Mouse (Mus musculus) frontal cortex, postnatal 10 days (tissue): ENCODE results near the gene Nrp2.
A peak's percentile ranks its signal among the peaks of the same experiment; 100 is the strongest.

Experiments
- DNase-seq, 2 experiments: peaks; one replicate each; pipeline ENCODE4 v3.0.0; 2022; ENCODE audit warnings: low spot score in 2 of 2, mixed read lengths in 1 of 2

The Nrp2 gene

DNA sequence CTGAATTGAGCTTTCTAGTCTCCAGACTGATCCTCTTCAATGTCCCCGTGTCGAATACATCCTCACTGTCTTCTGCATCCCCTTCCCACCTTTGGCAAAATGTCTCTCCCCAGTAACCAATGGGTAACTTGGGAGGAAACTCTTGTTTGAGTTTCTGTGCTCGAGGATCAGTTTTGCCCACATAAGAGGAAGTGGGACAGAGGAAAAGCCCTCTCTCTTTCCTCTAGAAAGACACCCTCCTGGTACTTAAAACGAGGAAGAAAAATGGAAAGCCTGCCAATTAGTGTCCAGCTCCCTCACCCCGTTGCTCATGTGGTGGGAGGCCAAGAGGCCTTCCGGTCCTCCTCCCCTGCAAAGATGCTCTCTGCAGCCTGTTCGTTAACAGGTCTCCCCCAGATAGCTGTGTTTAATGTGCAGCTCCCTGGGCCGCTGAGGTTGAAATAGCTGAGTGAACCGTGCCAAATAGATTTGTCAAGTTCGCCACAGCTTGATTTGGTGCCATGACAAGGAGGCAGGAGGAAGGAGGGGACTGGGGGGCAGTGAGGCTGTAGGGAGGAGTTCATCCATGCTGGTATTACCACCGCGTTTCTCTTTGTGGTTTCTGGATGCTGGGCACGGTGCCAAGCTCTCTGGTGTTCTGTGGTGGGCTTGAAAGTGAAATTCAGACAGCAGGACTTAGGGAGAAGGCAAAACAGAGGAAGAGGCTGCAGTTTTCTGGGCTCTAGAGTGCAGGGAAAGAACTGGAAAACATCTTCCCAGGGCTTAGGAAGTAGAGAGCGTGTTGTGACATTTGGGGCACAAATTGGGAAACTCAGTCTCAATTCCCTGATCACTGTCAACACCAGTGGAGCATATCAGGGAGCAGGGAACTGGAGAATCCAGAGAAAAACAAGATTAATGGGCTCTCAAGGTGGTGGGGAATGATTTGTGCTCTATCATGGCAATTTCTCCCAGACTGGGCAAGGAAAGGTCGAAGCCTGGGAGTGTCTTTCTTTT lies 48.2 kb downstream of the Nrp2 start:
- DNase-seq, result peak in 1 of 2 experiments; percentile 39

GRCm38 (mm10) chr1:62752055-62752454 lies 49.0 kb downstream of the Nrp2 start:
- no peak for DNase-seq

GRCm38 (mm10) chr1:62752661-62753333 lies 49.7 kb downstream of the Nrp2 start:
- no peak for DNase-seq

- no peak for DNase-seq
Observed at GRCm38 (mm10) chr1:62754066-62754835, 51.2 kb downstream of the Nrp2 start.

- no peak for DNase-seq
Observed at GRCm38 (mm10) chr1:62760086-62760485, 57.0 kb downstream of the Nrp2 start.

GRCm38 (mm10) chr1:62760565-62760964 lies 57.5 kb downstream of the Nrp2 start:
- DNase-seq, result no peak

- DNase-seq, result no peak
Observed at GRCm38 (mm10) chr1:62763779-62764178, 60.7 kb downstream of the Nrp2 start.

DNA sequence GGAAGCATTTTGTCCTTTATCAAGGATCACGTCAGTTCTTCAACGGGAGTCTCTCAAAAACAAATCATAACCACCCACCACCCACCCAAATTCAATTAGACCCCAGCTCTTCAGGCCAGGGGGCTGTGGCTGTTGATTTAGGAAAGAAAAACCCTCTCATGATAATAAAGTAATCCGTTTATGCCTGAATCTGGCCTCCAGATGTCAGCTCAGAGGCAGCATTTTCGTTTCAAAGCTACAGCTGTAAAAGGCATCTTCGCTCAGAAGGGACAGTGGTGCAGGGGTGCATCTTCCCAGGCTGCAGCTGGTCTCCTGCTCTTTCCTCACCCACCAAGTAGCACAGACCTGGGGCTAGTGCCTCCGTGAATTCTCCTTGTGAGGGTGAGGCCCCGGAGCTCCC lies 62.1 kb downstream of the Nrp2 start:
- no peak for DNase-seq

DNA sequence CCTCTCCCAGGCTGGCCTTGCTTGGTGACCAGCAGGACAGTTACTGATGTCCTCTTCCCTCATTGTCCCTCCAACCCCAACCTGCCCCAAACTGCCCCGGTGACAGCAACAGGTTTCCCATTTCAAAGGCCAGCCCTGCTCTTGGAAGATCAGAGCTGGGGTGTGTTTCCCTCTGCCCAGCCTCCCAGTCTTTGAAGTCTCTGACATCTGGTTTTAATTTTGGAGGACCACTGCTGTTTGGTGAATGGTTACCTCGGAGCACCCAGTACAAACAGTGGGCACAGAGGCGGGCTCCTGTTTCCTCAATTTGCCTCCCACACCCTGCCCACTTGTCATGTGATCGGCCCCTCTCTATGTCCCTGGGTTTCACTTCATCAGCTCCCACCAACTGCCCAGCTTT lies 63.7 kb downstream of the Nrp2 start:
- no peak for DNase-seq

- DNase-seq, result no peak
Observed at GRCm38 (mm10) chr1:62767611-62768010, 64.5 kb downstream of the Nrp2 start.

DNA sequence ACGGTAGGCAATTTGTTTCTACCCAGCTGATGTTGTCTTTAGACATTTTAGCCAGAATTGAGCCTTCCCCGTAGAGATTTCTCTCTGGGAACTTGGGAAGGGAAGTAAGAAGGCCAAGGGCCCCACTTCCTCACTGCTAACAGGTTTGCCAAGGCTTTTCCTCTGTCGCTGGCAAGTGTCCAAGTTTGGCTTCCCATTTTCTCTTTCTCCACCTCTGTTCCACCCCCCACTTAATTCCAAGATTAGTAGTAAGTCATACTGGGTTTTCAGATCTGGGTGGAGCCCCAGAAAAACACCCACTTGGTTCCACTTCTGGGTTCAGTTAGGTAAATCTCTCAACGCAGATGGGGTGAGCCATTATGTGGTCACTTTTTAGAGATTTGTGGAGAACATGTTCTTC lies 67.5 kb downstream of the Nrp2 start:
- DNase-seq, result no peak

DNA sequence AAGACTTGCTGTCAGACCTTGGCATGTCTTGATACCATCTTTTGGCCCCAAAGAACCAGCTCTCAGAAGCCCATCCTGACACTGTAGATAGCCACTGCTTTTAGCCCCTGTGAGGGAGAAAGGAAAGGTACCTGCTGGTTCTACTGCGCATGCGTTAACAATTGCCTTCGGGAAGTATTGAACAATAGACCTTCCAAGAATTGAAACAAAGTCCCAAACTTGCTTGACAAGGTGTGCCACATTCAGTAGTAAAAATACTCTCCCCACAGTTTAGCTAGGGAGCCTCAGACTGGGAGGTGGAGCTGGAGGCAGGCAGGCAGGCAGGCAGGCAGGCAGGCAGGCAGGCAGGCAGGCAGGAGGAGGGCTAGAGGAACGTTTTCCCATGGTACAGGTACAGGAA lies 69.3 kb downstream of the Nrp2 start:
- DNase-seq, result no peak

DNA sequence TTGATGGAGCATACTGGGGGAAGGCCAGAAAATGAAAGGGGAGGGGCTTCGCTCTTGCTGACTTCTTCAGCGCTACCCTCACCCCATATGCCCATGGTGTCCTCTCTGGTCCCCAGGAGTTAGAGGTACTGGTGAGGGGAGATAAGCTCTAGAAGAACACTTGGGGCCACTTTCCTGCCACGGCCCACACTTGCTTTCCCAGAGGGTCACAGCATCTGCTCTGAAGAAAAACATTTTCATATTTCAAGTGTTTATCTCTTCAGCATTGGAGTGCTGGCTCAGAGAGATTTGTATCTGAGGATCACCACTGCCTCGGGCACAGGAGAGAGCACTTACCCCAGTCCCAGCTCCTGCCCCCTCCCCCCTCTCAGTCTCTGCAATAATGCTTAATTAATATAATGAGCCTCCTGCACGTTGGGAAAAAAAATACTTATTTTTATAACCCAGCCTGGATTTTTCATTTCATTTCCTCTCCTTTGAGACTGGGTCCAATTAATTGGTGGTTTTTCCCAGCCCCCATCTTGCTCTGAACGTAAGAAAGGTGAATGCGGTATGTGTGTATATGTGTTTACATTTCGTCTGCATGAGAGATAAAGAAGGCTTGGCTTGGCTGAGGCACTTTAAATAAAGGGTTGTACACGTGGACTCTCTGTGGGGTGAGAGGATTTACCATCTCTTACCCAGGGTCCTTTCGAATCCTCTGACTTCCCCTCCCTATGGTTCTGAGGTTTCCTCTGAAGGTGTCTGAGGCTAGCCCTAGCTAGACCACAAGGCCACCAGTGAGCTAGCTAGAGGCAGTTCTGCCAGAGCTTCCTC lies 70.2 kb downstream of the Nrp2 start:
- DNase-seq, result no peak

- no peak for DNase-seq
Observed at GRCm38 (mm10) chr1:62773921-62774191, 70.8 kb downstream of the Nrp2 start.

DNA sequence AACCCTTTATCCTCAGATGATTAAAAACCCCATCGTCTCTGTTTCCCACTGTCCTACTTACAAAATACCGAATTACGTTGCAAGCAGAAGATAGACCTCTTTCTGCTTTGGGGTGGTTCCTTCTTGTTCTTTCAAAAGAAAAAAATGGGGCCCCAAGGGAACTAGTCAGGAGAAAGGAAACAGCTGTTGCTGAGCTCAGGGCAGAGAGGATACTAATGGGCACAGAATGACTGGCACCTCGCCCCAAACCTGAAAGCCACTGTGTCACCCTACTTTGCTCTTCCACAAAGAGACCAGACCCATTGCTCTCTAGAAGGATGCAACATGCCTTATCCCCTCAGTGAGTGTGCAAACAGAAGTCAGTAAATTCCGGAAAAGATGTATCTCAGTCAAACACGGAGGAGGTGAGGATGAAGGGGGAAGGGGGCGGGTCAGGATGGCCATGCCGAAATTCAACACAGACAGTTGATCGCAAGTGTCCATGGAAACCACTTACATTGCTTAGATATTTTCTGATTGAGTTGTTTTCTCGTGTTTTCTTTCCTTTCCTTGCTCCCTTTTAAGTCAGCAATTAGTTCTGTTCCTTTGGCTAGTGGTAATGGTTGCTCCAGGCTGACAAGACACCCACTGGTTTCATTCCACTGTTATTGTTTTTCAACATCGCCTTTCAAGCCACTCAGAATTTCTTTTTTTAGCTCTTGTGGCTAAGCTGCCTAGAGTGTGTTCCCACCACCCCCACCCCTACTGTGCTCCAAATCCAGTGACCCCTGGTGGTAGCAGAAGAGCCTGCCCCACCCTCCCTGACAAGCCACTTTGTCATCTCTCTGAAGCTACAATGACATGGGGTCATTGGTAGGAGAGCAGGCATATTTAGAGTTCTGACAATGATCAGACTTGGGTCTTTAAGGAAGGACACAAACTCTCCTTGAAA lies 71.5 kb downstream of the Nrp2 start:
- no peak for DNase-seq

DNA sequence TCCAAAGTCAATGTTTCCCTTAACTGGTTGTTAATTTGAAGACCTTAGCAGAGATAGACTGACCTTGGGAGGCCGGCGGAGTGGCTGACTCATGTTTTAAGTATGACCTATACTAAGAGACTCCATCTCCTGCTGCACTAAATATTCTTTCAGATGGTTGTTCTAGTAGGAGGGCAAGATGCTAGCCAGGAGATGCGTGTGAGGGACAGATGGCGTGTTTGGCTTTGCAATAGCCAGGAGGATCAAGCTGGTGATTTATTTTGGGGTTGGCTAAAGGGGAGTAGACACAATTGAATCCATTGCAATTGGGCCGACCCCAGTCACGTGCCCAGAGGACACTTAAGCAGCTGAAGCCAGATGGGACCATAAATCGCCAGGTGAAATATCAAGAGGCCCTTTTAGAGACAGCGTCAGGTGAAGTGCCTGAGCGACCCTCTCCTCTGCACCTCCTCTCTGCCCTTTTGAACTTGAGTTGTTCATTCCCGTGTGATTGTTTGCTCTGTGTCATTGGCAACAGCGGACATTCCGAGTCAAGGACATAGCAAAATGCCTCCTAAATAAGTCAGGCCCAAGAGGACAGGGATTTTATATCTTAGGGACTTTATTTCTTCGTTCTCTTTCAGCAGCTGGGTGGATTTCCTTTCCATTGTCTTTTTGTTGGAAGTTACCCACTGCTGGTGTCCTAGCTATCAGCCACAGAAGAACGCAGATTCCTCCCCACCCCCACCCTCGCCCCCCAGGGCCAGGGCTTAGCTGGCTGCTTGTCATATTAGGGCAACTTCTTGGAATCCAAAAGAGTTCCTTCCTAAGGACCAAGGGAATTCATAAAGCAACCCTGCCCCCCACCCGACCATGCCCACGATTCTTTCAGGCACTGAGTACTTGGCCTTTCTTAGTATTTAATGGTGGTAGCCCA lies 74.5 kb downstream of the Nrp2 start:
- no peak for DNase-seq

- DNase-seq, result no peak
Observed at GRCm38 (mm10) chr1:62778910-62779309, 75.8 kb downstream of the Nrp2 start.

GRCm38 (mm10) chr1:62780068-62780761 lies 77.1 kb downstream of the Nrp2 start:
- no peak for DNase-seq

DNA sequence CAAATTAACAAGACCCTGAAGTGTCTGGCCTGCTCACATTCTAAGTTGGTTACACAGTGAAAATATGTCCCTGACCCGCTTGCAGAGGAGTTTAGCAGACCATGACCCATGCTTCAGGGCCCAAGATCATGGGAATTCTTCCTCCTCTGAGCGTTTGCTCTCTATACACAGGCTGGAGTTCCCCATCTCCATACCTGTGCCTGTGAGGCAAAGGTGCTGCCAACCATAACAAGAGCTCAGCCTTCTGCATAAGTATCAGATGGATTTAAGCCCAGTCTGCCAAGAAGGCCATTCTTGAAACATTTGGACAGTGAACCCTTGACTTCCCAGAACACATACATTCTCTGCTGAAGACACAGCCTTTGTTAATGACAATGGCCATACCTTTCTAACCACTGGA lies 79.1 kb downstream of the Nrp2 start:
- no peak for DNase-seq
